In the genomic region with DNA sequence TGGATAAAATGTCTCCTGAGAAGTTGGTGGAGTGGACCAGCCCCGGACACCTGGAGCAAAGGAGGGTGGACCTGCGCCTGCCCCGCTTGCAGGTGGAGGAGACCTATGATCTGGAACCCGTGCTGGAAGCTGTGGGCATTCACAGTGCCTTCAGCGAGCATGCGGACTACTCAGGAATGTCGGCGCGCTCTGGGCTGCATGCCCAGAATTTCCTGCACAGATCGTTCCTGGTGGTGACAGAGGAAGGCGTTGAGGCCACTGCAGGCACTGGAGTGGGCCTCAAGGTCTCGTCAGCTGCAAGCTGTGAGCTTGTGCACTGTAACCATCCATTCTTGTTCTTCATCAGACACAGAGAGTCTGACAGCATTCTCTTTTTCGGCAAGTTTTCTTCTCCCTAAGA, we compare ENCODE assay signal across 11 mouse cellular contexts. TPM values are rescaled to one million over a fixed set of nuclear protein-coding genes. Genes with fewer than 3 reads are reported as not detected.
DNase-seq lines count a peak whose midpoint lies in the region; ATAC-seq and TF ChIP-seq lines count a peak whose summit lies in the region.
"Had no signal": no experiment of that assay in that cellular context is flagged by ENCODE, and none has a peak within 500 bp of the region (broad histone marks: within the 10 kb centered on the region; RNA-seq: fewer than 3 reads in every experiment).

No protein-coding gene starts in this region.

- no peaks in the 10 kb centered on the region for H3K4me1 ChIP-seq in heart, adult 2 months (ENCODE audit: control insufficient read depth, insufficient read depth, low read length)
- no peaks in the 10 kb centered on the region for H3K4me1 ChIP-seq in stomach, embryonic 15.5 days

- no peak for TF ChIP-seq POLR2A in heart, adult 2 months (IDR thresholded peaks at IDR 0.05; ENCODE audit: insufficient read depth, low read depth, low read length)

- TF ChIP-seq CTCF in heart, adult 2 months (IDR thresholded peaks at IDR 0.05), result no peak

- no peaks in the 10 kb centered on the region for H3K27me3 ChIP-seq in heart, adult 2 months (ENCODE audit: control insufficient read depth, insufficient read depth, low read length)
- H3K27me3 ChIP-seq in stomach, embryonic 15.5 days (replicated peaks), result no peaks in the 10 kb centered on the region

- no peak overlapping the region for H3K9ac ChIP-seq in heart, adult 2 months (ENCODE audit: low read depth, low read length)
- H3K9ac ChIP-seq in stomach, embryonic 15.5 days, result no peak overlapping the region

- 36% methylated on average over 13 of the region's 13 CpGs for WGBS in heart, adult 2 months
- 64% methylated on average over 13 of the region's 13 CpGs for WGBS in stomach, embryonic 15.5 days

- intact Hi-C loops in heart, adult 2 months (cut with DNase I), result no loop called here

- no peak overlapping the region for H3K4me2 ChIP-seq in stomach, embryonic 15.5 days

- H3K4me3 ChIP-seq in heart, adult 2 months, result no peak overlapping the region
- H3K4me3 ChIP-seq in stomach, embryonic 15.5 days (replicated peaks), result no peak overlapping the region

- ATAC-seq in frontal cortex, adult (ENCODE audit: low TSS enrichment), result peak; percentile 86
- ATAC-seq in stomach, embryonic 15.5 days (ENCODE audit: insufficient read depth, low FRiP score, low read depth), result peak; percentile 63; the same call in 1 of the 2 replicates

- 0 out of 2 replicates have a peak, but pooled peaks have one; percentile 17 for TF ChIP-seq EP300 in heart, adult 2 months (IDR thresholded peaks at IDR 0.05; ENCODE audit: insufficient read depth, low read depth, low read length)

- no peak for DNase-seq in frontal cortex, postnatal 25 days (ENCODE audit: low spot score in 2 of 2)
- DNase-seq in ovary, postnatal 36 days (ENCODE audit: low spot score), result peak; percentile 27
- DNase-seq in ovary, postnatal 10 days (ENCODE audit: low spot score), result no peak
- peak; percentile 30 to 34 for DNase-seq in heart, adult 2 months
- no peak for DNase-seq in spleen, adult 12 weeks (ENCODE audit: low spot score)
- DNase-seq in thymus, adult 18-20 months, result no peak

- H3K36me3 ChIP-seq in heart, adult 2 months (ENCODE audit: control insufficient read depth, insufficient read depth, low read length), result no peaks in the 10 kb centered on the region
- no peaks in the 10 kb centered on the region for H3K36me3 ChIP-seq in stomach, embryonic 15.5 days

- H3K27ac ChIP-seq in heart, adult 2 months, result no peak overlapping the region
- H3K27ac ChIP-seq in stomach, embryonic 15.5 days, result no peak overlapping the region

- H3K79me2 ChIP-seq in heart, adult 2 months (replicated peaks; ENCODE audit: control insufficient read depth, insufficient read depth, low read length), result no peaks in the 10 kb centered on the region

- no peaks in the 10 kb centered on the region for H3K9me3 ChIP-seq in stomach, embryonic 15.5 days

RNA-seq across cellular contexts. Expression of a gene that starts 19.6 kb away (rescaled TPM):
- not detected for total RNA-seq in heart, adult 2 months (2021)
- polyA plus RNA-seq in heart, adult 2 months (2012; rRNA removed), result not detected in 2 replicates
- not detected in 2 replicates for polyA plus RNA-seq in stomach, embryonic 15.5 days (2015; fragmentation: Nextera tagmentation; extraction: Ambion mirVana)
- total RNA-seq: layer of hippocampus, postnatal 36 days; megakaryocyte progenitor cell, adult 5-6 weeks had no signal
- polyA plus RNA-seq: testis, adult 2 months had no signal

RNA-seq across cellular contexts. Expression of a gene that starts 51.7 kb away (rescaled TPM):
- total RNA-seq in heart, adult 2 months (2021), result not detected
- not detected in 2 replicates for polyA plus RNA-seq in heart, adult 2 months (2012; rRNA removed)
- 1.6 and 6.4 TPM in 2 replicates for polyA plus RNA-seq in stomach, embryonic 15.5 days (2015; fragmentation: Nextera tagmentation; extraction: Ambion mirVana)
- total RNA-seq: layer of hippocampus, postnatal 36 days; megakaryocyte progenitor cell, adult 5-6 weeks had no signal
- polyA plus RNA-seq: testis, adult 2 months had no signal

Comparison
In these comparisons a context has a peak if more than half of its experiments do, and no peak if none do; other contexts are left out.
1. DNase-seq: peak in ovary, postnatal 36 days (single experiment) and heart, adult 2 months (2 of 2); none in frontal cortex, postnatal 25 days (0 of 2), ovary, postnatal 10 days (single experiment), spleen, adult 12 weeks (single experiment) and thymus, adult 18-20 months (0 of 2).